Mouse (Mus musculus) forebrain, embryonic 10.5 days (tissue): ENCODE data around the gene Slc22a1. TPM values are rescaled to one million over a fixed set of nuclear protein-coding genes. Genes with fewer than 3 reads are reported as not detected.

Source experiments
- DNase-seq: peaks from one replicate; pipeline ENCODE4 v3.0.0-alpha.2; 2017; ENCODE audit warnings: low spot score; ENCODE audit errors: extremely low spot score
- H3K27ac ChIP-seq: fragments of 300-500 bp; sonication (generic); 2 replicates; pipeline ENCODE4 v1.5.1; 2016; ENCODE audit warnings: mild to moderate bottlenecking
- H3K27me3 ChIP-seq: fragments of 300-500 bp; sonication (generic); 2 replicates; pipeline ENCODE4 v1.6.1; 2016; ENCODE audit warnings: mild to moderate bottlenecking; ENCODE audit not compliant: poor library complexity, severe bottlenecking
- H3K36me3 ChIP-seq: fragments of 300-500 bp; sonication (generic); replicated peaks from 2 replicates; pipeline ENCODE4 v1.6.1; 2016; ENCODE audit warnings: mild to moderate bottlenecking, moderate library complexity
- H3K4me1 ChIP-seq: fragments of 300-500 bp; sonication (generic); 2 replicates; pipeline ENCODE4 v1.6.1; 2016
- H3K4me3 ChIP-seq: fragments of 300-500 bp; sonication (generic); 2 replicates; pipeline ENCODE4 v1.5.1; 2016; ENCODE audit warnings: mild to moderate bottlenecking, moderate library complexity
- H3K9me3 ChIP-seq: fragments of 300-500 bp; sonication (generic); 2 replicates; pipeline ENCODE4 v1.6.1; 2016; ENCODE audit warnings: mild to moderate bottlenecking, moderate library complexity
- WGBS: fragments of 180-500 bp; shearing (Covaris S2); methylation state at CpG from one replicate; pipeline ENCODE4 v1.1.7; 2016; 5-methylcytosine and 5-hydroxymethylcytosine counted together
- polyA plus RNA-seq: library from polyadenylated mRNA; unstranded; fragments of >200 nt; fragmentation: Nextera tagmentation; extraction: Ambion mirVana; gene quantifications from 2 replicates; pipeline ENCODE4 v1.2.1, GENCODE M21; 2016

Slc22a1 gene
- polyA plus RNA-seq, 1 experiment from 2014 or later: not detected

DNA sequence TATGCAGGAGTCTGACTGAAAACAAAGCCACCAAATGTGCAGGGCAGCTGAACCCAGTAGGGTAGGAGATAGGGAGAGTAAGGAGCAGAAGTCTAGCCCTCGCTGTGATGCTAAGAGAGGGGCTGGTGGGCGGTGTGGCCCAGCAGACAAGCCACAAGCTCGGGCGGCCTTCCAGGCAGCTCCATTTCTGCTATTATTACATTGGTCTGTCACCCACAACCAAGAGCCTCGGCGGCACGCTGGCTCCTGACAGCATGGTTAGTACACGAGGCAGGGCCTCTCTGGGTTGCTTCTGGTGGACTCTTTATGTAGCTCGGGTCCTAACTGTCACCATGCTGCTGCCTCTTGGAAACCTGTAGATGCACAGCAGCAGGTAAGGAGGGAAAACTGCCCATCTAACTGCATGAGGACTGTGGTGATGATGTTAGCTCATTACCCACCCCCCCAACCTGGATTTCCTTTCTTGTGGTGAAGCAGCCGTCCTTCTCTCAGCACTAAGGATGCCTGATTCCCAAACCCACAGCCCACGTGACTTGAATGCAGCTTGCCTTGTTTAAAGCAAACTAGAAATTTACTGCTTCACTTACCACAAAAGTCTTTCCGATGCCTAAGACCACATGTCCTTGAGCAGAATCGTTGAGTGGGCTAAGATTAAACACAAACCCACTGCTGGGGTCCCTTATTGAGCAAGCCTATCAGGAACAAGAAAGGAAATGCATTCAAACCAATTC, 34.6 kb upstream of the Slc22a1 start:
- WGBS: 87% methylated on average over 13 of the region's 13 CpGs
- H3K9me3 ChIP-seq: no peaks in the 10 kb centered on the region
- peaks cover 94% of the 10 kb centered on the region for H3K36me3 ChIP-seq
- no peak overlapping the region for H3K27ac ChIP-seq
- H3K4me3 ChIP-seq: no peak overlapping the region
- DNase-seq: no peak
- H3K27me3 ChIP-seq: no peaks in the 10 kb centered on the region
- no peaks in the 10 kb centered on the region for H3K4me1 ChIP-seq

- Histone ChIP-seq H3K27me3 (no peaks in the 10 kb centered on the region), H3K9me3 (no peaks in the 10 kb centered on the region), H3K4me3 (no peak overlapping the region), H3K27ac (no peak overlapping the region), H3K4me1 (no peaks in the 10 kb centered on the region), H3K36me3 (peaks cover 94% of the 10 kb centered on the region)
- WGBS: 92% methylated on average over 3 of the region's 3 CpGs
- no peak for DNase-seq
Measured at GRCm38 (mm10) chr17:12708398-12708797, 32.8 kb upstream of the Slc22a1 start.

DNA sequence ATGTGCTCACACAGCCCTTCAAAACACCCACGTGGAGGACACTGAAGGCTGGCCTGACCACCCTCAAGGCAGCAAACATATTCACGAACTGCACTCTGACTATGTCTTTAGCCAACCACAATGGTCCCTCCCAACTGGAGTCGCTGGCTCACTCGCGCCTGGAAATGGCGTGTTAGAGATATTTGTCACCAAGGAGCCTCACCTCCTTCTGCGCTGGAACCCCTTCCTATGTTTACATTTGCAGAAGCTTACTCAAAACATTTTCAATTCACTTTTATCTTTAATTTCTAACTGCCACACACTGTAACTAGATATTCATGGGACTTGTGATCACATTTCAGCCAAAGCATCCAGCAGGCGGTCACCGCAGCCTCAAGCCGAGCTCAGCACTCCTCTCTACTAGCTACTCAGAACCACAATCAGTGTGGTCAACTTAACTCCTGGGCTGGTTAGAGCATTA, 31.0 kb upstream of the Slc22a1 start:
- peaks cover 95% of the 10 kb centered on the region for H3K36me3 ChIP-seq
- WGBS: 94% methylated on average over 10 of the region's 10 CpGs
- DNase-seq: no peak
- no peaks in the 10 kb centered on the region for H3K9me3 ChIP-seq
- H3K4me3 ChIP-seq: no peak overlapping the region
- H3K27ac ChIP-seq: no peak overlapping the region
- no peaks in the 10 kb centered on the region for H3K4me1 ChIP-seq
- no peaks in the 10 kb centered on the region for H3K27me3 ChIP-seq

GRCm38 (mm10) chr17:12702901-12703300, 27.3 kb upstream of the Slc22a1 start:
- H3K27ac ChIP-seq: no peak overlapping the region
- no peaks in the 10 kb centered on the region for H3K9me3 ChIP-seq
- peaks cover 96% of the 10 kb centered on the region for H3K36me3 ChIP-seq
- DNase-seq: no peak
- H3K27me3 ChIP-seq: no peaks in the 10 kb centered on the region
- no peaks in the 10 kb centered on the region for H3K4me1 ChIP-seq
- H3K4me3 ChIP-seq: no peak overlapping the region
- WGBS: 91% methylated on average over 5 of the region's 5 CpGs

- peaks cover 99% of the 10 kb centered on the region for H3K36me3 ChIP-seq
- 93% methylated on average over 6 of the region's 6 CpGs for WGBS
Measured at GRCm38 (mm10) chr17:12700373-12700772, 24.7 kb upstream of the Slc22a1 start.

DNA sequence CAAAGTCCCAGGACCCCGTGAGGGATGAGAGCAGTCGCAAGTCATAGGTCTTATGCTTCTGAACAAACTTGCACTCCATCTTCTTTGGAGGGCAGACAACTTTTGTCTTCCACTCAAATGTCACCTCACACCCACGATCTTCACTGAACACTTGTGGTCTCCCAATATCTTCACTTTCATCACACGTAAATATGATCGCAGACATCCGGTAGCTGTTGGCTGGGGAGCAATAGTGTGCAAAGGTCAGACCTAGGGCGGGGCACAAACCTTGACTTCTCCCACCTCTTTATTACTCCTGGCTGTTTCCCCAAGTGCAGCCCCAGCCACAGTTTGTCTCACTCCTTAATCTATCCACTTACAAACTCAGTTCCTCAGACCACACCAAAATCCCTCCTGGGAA, 16.3 kb upstream of the Slc22a1 start:
- Histone ChIP-seq H3K27me3 (no peaks in the 10 kb centered on the region), H3K9me3 (no peaks in the 10 kb centered on the region), H3K27ac (no peak overlapping the region), H3K36me3 (peaks cover 97% of the 10 kb centered on the region), H3K4me1 (no peaks in the 10 kb centered on the region), H3K4me3 (no peak overlapping the region)
- no peak for DNase-seq
- 95% methylated on average over 7 of the region's 7 CpGs for WGBS

More at GRCm38 (mm10) chr17:12700373-12700772, 24.7 kb upstream of the Slc22a1 start:
- DNase-seq: no peak
- H3K9me3 ChIP-seq: no peaks in the 10 kb centered on the region
- H3K27ac ChIP-seq: no peak overlapping the region
- no peaks in the 10 kb centered on the region for H3K27me3 ChIP-seq
- H3K4me1 ChIP-seq: no peaks in the 10 kb centered on the region
- H3K4me3 ChIP-seq: no peak overlapping the region

GRCm38 (mm10) chr17:12689537-12689936, 13.9 kb upstream of the Slc22a1 start:
- Histone ChIP-seq H3K4me1 (no peaks in the 10 kb centered on the region), H3K27me3 (no peaks in the 10 kb centered on the region), H3K9me3 (no peaks in the 10 kb centered on the region), H3K4me3 (no peak overlapping the region), H3K36me3 (peaks cover 100% of the 10 kb centered on the region), H3K27ac (no peak overlapping the region)
- 81% methylated on average over 3 of the region's 3 CpGs for WGBS
- DNase-seq: no peak

GRCm38 (mm10) chr17:12688427-12689110, 12.9 kb upstream of the Slc22a1 start:
- H3K4me3 ChIP-seq: no peak overlapping the region
- DNase-seq: no peak
- H3K4me1 ChIP-seq: no peaks in the 10 kb centered on the region
- no peaks in the 10 kb centered on the region for H3K27me3 ChIP-seq
- no peak overlapping the region for H3K27ac ChIP-seq
- peaks cover 100% of the 10 kb centered on the region for H3K36me3 ChIP-seq
- H3K9me3 ChIP-seq: no peaks in the 10 kb centered on the region
- 96% methylated on average over 20 of the region's 20 CpGs for whole genome bisulfite sequencing

DNA sequence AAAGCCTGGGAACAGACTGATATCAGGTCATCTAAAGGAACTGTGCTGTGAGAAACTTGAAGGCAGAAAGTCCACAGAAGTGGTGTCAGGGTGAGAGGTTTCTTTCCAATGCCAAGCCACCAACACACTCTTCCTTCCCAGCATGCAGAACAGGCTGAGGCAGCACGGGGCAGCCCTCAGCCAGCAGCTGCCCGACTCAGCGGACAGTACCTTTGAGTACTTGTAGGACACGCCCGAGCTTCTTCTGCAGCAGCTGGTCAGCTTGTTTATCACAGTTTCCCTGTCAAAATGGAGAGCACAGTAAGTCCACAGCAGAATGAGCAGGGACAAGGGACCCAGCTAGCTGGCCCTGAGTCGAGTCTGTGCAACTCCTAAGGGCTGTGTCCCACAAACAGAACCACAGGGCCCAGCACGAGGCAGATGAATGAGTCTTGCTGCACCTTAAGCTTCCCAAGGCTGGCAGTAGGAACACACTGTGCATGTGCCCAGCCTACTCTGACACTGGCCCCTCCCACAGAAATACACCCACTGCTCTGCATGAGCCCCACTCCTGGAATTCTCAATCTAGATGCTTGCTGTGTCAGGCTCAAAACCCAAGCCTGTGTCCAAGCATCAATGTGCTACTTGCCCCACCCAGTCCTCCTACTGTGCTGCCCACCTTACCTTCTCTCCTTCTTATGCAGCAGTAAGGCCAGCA, 9.4 kb upstream of the Slc22a1 start:
- Histone ChIP-seq H3K27ac (no peak overlapping the region), H3K9me3 (no peaks in the 10 kb centered on the region), H3K27me3 (no peaks in the 10 kb centered on the region), H3K4me1 (no peaks in the 10 kb centered on the region), H3K4me3 (no peak overlapping the region), H3K36me3 (peaks cover 97% of the 10 kb centered on the region)
- DNase-seq: no peak
- 94% methylated on average over 7 of the region's 7 CpGs for WGBS

- DNase-seq: no peak
- no peaks in the 10 kb centered on the region for H3K4me1 ChIP-seq
- H3K4me3 ChIP-seq: no peak overlapping the region
- peaks cover 93% of the 10 kb centered on the region for H3K36me3 ChIP-seq
- no peak overlapping the region for H3K27ac ChIP-seq
- peaks cover 3% of the 10 kb centered on the region; the same call in 1 of the 2 replicates for H3K9me3 ChIP-seq
- 85% methylated on average over 4 of the region's 4 CpGs for WGBS
- no peaks in the 10 kb centered on the region for H3K27me3 ChIP-seq
Measured at GRCm38 (mm10) chr17:12684412-12684811, 8.8 kb upstream of the Slc22a1 start.

DNA sequence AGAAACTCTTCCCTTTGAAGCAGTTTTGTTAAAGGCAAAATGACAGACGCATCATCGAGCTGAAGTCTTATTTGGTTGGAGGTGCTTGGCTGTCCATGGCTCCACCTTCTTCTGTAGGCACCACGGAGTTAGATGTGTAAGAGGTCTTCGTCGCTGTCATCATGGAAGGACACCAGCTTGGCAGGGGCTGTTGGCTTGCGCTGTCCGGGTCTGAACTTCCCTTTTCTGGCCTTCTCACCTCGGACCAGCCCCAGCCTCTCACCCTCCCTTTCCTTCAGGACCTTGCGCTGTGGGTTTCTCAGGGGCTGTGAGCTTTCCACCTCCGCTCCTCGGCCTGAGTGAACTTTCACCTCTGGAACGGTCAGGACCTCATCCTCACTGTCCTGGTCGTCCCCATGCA, 8.0 kb upstream of the Slc22a1 start:
- DNase-seq: no peak
- no peak overlapping the region for H3K27ac ChIP-seq
- H3K27me3 ChIP-seq: no peaks in the 10 kb centered on the region
- WGBS: 95% methylated on average over 13 of the region's 13 CpGs
- H3K4me1 ChIP-seq: no peaks in the 10 kb centered on the region
- H3K36me3 ChIP-seq: peaks cover 85% of the 10 kb centered on the region
- H3K4me3 ChIP-seq: no peak overlapping the region
- H3K9me3 ChIP-seq: peaks cover 5% of the 10 kb centered on the region; the same call in 1 of the 2 replicates

- Histone ChIP-seq H3K27ac (no peak overlapping the region), H3K36me3 (peaks cover 31% of the 10 kb centered on the region), H3K9me3 (peaks cover 5% of the 10 kb centered on the region; the same call in 1 of the 2 replicates), H3K4me3 (no peak overlapping the region), H3K27me3 (no peaks in the 10 kb centered on the region), H3K4me1 (no peaks in the 10 kb centered on the region)
- DNase-seq: no peak
Measured at GRCm38 (mm10) chr17:12678261-12678660, 2.6 kb upstream of the Slc22a1 start.

GRCm38 (mm10) chr17:12677139-12677538, 1.5 kb upstream of the Slc22a1 start:
- Histone ChIP-seq H3K4me3 (no peak overlapping the region), H3K9me3 (peaks cover 5% of the 10 kb centered on the region; the same call in 1 of the 2 replicates), H3K27ac (no peak overlapping the region), H3K27me3 (no peaks in the 10 kb centered on the region), H3K4me1 (no peaks in the 10 kb centered on the region), H3K36me3 (peaks cover 21% of the 10 kb centered on the region)
- no peak for DNase-seq
